Mouse (Mus musculus): ENCODE data around the gene Sgms1. TPM values are rescaled to one million over a fixed set of nuclear protein-coding genes. Genes with fewer than 3 reads are reported as not detected.

Sgms1 gene
- polyA plus RNA-seq, 2 experiments = 20.8 to 36.8 TPM

- H3K4me2 ChIP-seq (replicated peaks; ENCODE audit: low read depth, low read length, severe bottlenecking) = no peak overlapping the region
- WGBS = 85% methylated on average over 3 of the region's 3 CpGs
- ATAC-seq (ENCODE audit: low FRiP score, low read depth) (no peak), DNase-seq (ENCODE audit: low spot score) (no peak)
- no peaks in the 10 kb centered on the region for H3K27me3 ChIP-seq (ENCODE audit: control insufficient read depth, insufficient read depth, low read length)
- no peak overlapping the region for H3K4me3 ChIP-seq (replicated peaks; ENCODE audit: low read length)
- H3K36me3 ChIP-seq (ENCODE audit: control insufficient read depth, insufficient read depth, low read length) = no peaks in the 10 kb centered on the region
- no peak for TF ChIP-seq POLR2A (IDR thresholded peaks at IDR 0.05; ENCODE audit: borderline replicate concordance, extremely low read depth, insufficient read depth, insufficient read length)
- no peaks in the 10 kb centered on the region for H3K4me1 ChIP-seq (ENCODE audit: control insufficient read depth, insufficient read depth, low read length)
- H3K27ac ChIP-seq (replicated peaks; ENCODE audit: low read depth, low read length) = no peak overlapping the region
- no peaks in the 10 kb centered on the region for H3K9me3 ChIP-seq (ENCODE audit: control insufficient read depth, low read length)
- H3K9ac ChIP-seq (ENCODE audit: low read depth, low read length, severe bottlenecking) = no peak overlapping the region
Observed at GRCm38 (mm10) chr19:32118496-32118895, 271.0 kb downstream of the Sgms1 start.

- Histone ChIP-seq H3K36me3 (ENCODE audit: control insufficient read depth, insufficient read depth, low read length) (no peaks in the 10 kb centered on the region), H3K4me2 (replicated peaks; ENCODE audit: low read depth, low read length, severe bottlenecking) (no peak overlapping the region), H3K9ac (ENCODE audit: low read depth, low read length, severe bottlenecking) (no peak overlapping the region), H3K9me3 (ENCODE audit: control insufficient read depth, low read length) (no peaks in the 10 kb centered on the region), H3K4me3 (replicated peaks; ENCODE audit: low read length) (no peak overlapping the region), H3K27ac (replicated peaks; ENCODE audit: low read depth, low read length) (no peak overlapping the region), H3K4me1 (ENCODE audit: control insufficient read depth, insufficient read depth, low read length) (no peaks in the 10 kb centered on the region), H3K27me3 (ENCODE audit: control insufficient read depth, insufficient read depth, low read length) (no peaks in the 10 kb centered on the region)
- ATAC-seq (ENCODE audit: low FRiP score, low read depth) (no peak), DNase-seq (ENCODE audit: low spot score) (no peak)
- WGBS = 85% methylated on average over 6 of the region's 6 CpGs
- no peak for TF ChIP-seq POLR2A (IDR thresholded peaks at IDR 0.05; ENCODE audit: borderline replicate concordance, extremely low read depth, insufficient read depth, insufficient read length)
Observed at GRCm38 (mm10) chr19:32117484-32118018, 272.0 kb downstream of the Sgms1 start.

GRCm38 (mm10) chr19:32111866-32112790, 277.4 kb downstream of the Sgms1 start:
- WGBS = 78% methylated on average over 8 of the region's 8 CpGs
- Histone ChIP-seq H3K4me3 (replicated peaks; ENCODE audit: low read length) (no peak overlapping the region), H3K4me1 (ENCODE audit: control insufficient read depth, insufficient read depth, low read length) (no peaks in the 10 kb centered on the region), H3K36me3 (ENCODE audit: control insufficient read depth, insufficient read depth, low read length) (no peaks in the 10 kb centered on the region), H3K9ac (ENCODE audit: low read depth, low read length, severe bottlenecking) (no peak overlapping the region), H3K9me3 (ENCODE audit: control insufficient read depth, low read length) (no peaks in the 10 kb centered on the region), H3K27ac (replicated peaks; ENCODE audit: low read depth, low read length) (no peak overlapping the region), H3K4me2 (replicated peaks; ENCODE audit: low read depth, low read length, severe bottlenecking) (no peak overlapping the region), H3K27me3 (ENCODE audit: control insufficient read depth, insufficient read depth, low read length) (no peaks in the 10 kb centered on the region)
- DNase-seq (ENCODE audit: low spot score) (no peak), ATAC-seq (ENCODE audit: low FRiP score, low read depth) (no peak)
- no peak for TF ChIP-seq POLR2A (IDR thresholded peaks at IDR 0.05; ENCODE audit: borderline replicate concordance, extremely low read depth, insufficient read depth, insufficient read length)

GRCm38 (mm10) chr19:32107771-32108306, 281.7 kb downstream of the Sgms1 start, which contains the start of gene Asah2:
TSS of gene Asah2 (minus strand) at chr19:32108211.
- Histone ChIP-seq H3K9me3 (ENCODE audit: control insufficient read depth, low read length) (no peaks in the 10 kb centered on the region), H3K4me3 (replicated peaks; ENCODE audit: low read length) (peak within 1 kb of the TSS; percentile 70), H3K36me3 (ENCODE audit: control insufficient read depth, insufficient read depth, low read length) (no peaks in the 10 kb centered on the region), H3K27ac (replicated peaks; ENCODE audit: low read depth, low read length) (peak within 1 kb of the TSS; percentile 95), H3K27me3 (ENCODE audit: control insufficient read depth, insufficient read depth, low read length) (no peaks in the 10 kb centered on the region), H3K9ac (ENCODE audit: low read depth, low read length, severe bottlenecking) (peak within 1 kb of the TSS; percentile 97), H3K4me2 (replicated peaks; ENCODE audit: low read depth, low read length, severe bottlenecking) (peak within 1 kb of the TSS; percentile 62), H3K4me1 (ENCODE audit: control insufficient read depth, insufficient read depth, low read length) (no peaks in the 10 kb centered on the region)
- WGBS = under 1% methylated on average over 28 of the region's 28 CpGs
- DNase-seq (ENCODE audit: low spot score) (peak; percentile 82), ATAC-seq (ENCODE audit: low FRiP score, low read depth) (peak; percentile 92)
- TF ChIP-seq POLR2A (IDR thresholded peaks at IDR 0.05; ENCODE audit: borderline replicate concordance, extremely low read depth, insufficient read depth, insufficient read length) = peak; percentile 83; the same call in 1 of the 2 replicates

GRCm38 (mm10) chr19:32106750-32107149, 282.8 kb downstream of the Sgms1 start:
- no peak for DNase-seq (ENCODE audit: low spot score)
- Histone ChIP-seq H3K4me1 (ENCODE audit: control insufficient read depth, insufficient read depth, low read length) (no peaks in the 10 kb centered on the region), H3K27ac (replicated peaks; ENCODE audit: low read depth, low read length) (no peak overlapping the region), H3K9ac (ENCODE audit: low read depth, low read length, severe bottlenecking) (no peak overlapping the region), H3K4me3 (replicated peaks; ENCODE audit: low read length) (no peak overlapping the region), H3K4me2 (replicated peaks; ENCODE audit: low read depth, low read length, severe bottlenecking) (peak overlapping the region; percentile 62), H3K36me3 (ENCODE audit: control insufficient read depth, insufficient read depth, low read length) (no peaks in the 10 kb centered on the region), H3K9me3 (ENCODE audit: control insufficient read depth, low read length) (no peaks in the 10 kb centered on the region), H3K27me3 (ENCODE audit: control insufficient read depth, insufficient read depth, low read length) (no peaks in the 10 kb centered on the region)
- 96% methylated on average over 2 of the region's 2 CpGs for WGBS
- TF ChIP-seq POLR2A (IDR thresholded peaks at IDR 0.05; ENCODE audit: borderline replicate concordance, extremely low read depth, insufficient read depth, insufficient read length) = no peak
- ATAC-seq (ENCODE audit: low FRiP score, low read depth) = no peak
